Mouse (Mus musculus) cerebellum, postnatal 36 days (tissue): ENCODE data around the gene Lin7a.
A peak's percentile ranks its signal among the peaks of the same experiment; 100 is the strongest.

Experiments used
- DNase-seq, 2 experiments: peaks; one replicate each; pipeline ENCODE4 v3.0.0; 2021 to 2022; ENCODE audit warnings: mixed read lengths in 2 of 2

Lin7a gene

GRCm38 (mm10) chr10:107271321-107272130 lies at the start of gene Lin7a:
Lin7a (plus strand) TSS chr10:107271686.
- DNase-seq = peak in 1 of 2 experiments; percentile 73

- DNase-seq = no peak
These were observed 49.8 kb upstream of the Lin7a start for GRCm38 (mm10) chr10:107221726-107222125.

- no peak for DNase-seq
These were observed 48.9 kb upstream of the Lin7a start for GRCm38 (mm10) chr10:107222406-107223185.

GRCm38 (mm10) chr10:107223186-107223440 lies 48.4 kb upstream of the Lin7a start:
- DNase-seq = no peak

- no peak for DNase-seq
These were observed 47.7 kb upstream of the Lin7a start for GRCm38 (mm10) chr10:107223821-107224220.

GRCm38 (mm10) chr10:107224596-107225330 lies 46.7 kb upstream of the Lin7a start:
- no peak for DNase-seq

GRCm38 (mm10) chr10:107225331-107225835 lies 46.1 kb upstream of the Lin7a start:
- no peak for DNase-seq

- no peak for DNase-seq
These were observed 45.6 kb upstream of the Lin7a start for GRCm38 (mm10) chr10:107225871-107226270.

- no peak for DNase-seq
These were observed 43.6 kb upstream of the Lin7a start for GRCm38 (mm10) chr10:107227901-107228300.

GRCm38 (mm10) chr10:107228776-107229175 lies 42.7 kb upstream of the Lin7a start:
- DNase-seq = no peak

GRCm38 (mm10) chr10:107229416-107229815 lies 42.1 kb upstream of the Lin7a start:
- no peak for DNase-seq

GRCm38 (mm10) chr10:107230081-107230850 lies 41.2 kb upstream of the Lin7a start:
- DNase-seq = no peak

- DNase-seq = no peak
These were observed 40.7 kb upstream of the Lin7a start for GRCm38 (mm10) chr10:107230851-107231130.

- no peak for DNase-seq
These were observed 40.0 kb upstream of the Lin7a start for GRCm38 (mm10) chr10:107231421-107232010.

GRCm38 (mm10) chr10:107232491-107233110 lies 38.9 kb upstream of the Lin7a start:
- no peak for DNase-seq

- no peak for DNase-seq
These were observed 38.3 kb upstream of the Lin7a start for GRCm38 (mm10) chr10:107233221-107233620.

GRCm38 (mm10) chr10:107233825-107234224 lies 37.7 kb upstream of the Lin7a start:
- no peak for DNase-seq

GRCm38 (mm10) chr10:107234421-107235400 lies 36.8 kb upstream of the Lin7a start:
- DNase-seq = no peak

GRCm38 (mm10) chr10:107235496-107235895 lies 36.0 kb upstream of the Lin7a start:
- no peak for DNase-seq

- DNase-seq = no peak
These were observed 35.3 kb upstream of the Lin7a start for GRCm38 (mm10) chr10:107236211-107236610.

GRCm38 (mm10) chr10:107237076-107237475 lies 34.4 kb upstream of the Lin7a start:
- DNase-seq = no peak
